Mouse (Mus musculus): Measurements from ENCODE around the gene Rnh1. TPM values are rescaled to one million over a fixed set of nuclear protein-coding genes. Genes with fewer than 3 reads are reported as not detected.
A peak's percentile ranks its signal among the peaks of the same experiment; 100 is the strongest.

Gene Rnh1
- polyA plus RNA-seq, 1 experiment = 35.2 TPM

GRCm38 (mm10) chr7:141190220-141190619, 17.6 kb upstream of the Rnh1 start:
- TF ChIP-seq POLR2A (IDR thresholded peaks at IDR 0.05; ENCODE audit: borderline replicate concordance, extremely low read depth, insufficient read depth, insufficient read length, poor library complexity, severe bottlenecking) = no peak
- no peak for TF ChIP-seq CTCF (IDR thresholded peaks at IDR 0.05; ENCODE audit: borderline replicate concordance, extremely low read depth, insufficient read depth, insufficient read length)
- DNase-seq (ENCODE audit: low read depth) = no peak

DNA sequence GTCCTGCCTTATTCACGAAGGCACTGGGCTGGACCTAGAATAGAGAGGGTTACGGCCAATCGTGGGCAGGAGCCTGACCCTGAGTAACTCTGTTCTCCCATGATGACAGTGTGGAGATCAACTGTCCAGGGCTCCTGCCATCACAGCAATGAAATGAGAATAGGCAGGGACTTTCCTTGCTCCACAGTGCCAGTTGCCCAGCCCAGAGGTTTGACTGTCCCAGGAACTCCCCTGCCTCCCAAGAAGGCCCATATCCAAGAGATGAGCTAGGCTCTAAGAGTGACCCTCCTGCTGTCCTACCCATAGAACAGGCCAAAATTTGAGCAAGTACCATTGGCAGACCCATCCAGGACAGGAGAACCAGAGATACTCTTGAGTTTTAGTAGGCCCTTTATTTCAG, 16.1 kb upstream of the Rnh1 start:
- DNase-seq (ENCODE audit: low read depth) = no peak
- TF ChIP-seq CTCF (IDR thresholded peaks at IDR 0.05; ENCODE audit: borderline replicate concordance, extremely low read depth, insufficient read depth, insufficient read length) = no peak
- no peak for TF ChIP-seq POLR2A (IDR thresholded peaks at IDR 0.05; ENCODE audit: borderline replicate concordance, extremely low read depth, insufficient read depth, insufficient read length, poor library complexity, severe bottlenecking)

DNA sequence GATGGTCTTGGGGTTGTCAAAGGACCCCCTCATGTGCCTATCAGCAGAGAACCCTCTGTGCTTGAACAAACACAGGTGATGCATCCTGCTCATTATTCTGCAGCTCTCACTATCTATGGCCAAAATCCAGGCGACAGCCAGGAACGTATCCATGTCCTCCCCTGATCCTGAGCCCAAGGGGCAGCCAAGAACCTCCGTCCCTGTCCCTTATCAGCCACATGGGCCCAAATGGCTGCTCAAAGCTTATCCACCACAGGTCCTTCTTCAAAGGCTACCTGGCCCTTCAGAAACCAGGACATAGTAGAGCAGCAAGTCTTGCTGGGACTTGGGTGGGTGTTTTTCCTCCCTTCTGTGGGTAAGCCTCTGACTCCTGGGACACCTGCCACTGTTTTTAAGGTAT, 15.5 kb upstream of the Rnh1 start:
- DNase-seq (ENCODE audit: low read depth) = no peak
- TF ChIP-seq CTCF (IDR thresholded peaks at IDR 0.05; ENCODE audit: borderline replicate concordance, extremely low read depth, insufficient read depth, insufficient read length) (no peak), POLR2A (IDR thresholded peaks at IDR 0.05; ENCODE audit: borderline replicate concordance, extremely low read depth, insufficient read depth, insufficient read length, poor library complexity, severe bottlenecking) (no peak)

DNA sequence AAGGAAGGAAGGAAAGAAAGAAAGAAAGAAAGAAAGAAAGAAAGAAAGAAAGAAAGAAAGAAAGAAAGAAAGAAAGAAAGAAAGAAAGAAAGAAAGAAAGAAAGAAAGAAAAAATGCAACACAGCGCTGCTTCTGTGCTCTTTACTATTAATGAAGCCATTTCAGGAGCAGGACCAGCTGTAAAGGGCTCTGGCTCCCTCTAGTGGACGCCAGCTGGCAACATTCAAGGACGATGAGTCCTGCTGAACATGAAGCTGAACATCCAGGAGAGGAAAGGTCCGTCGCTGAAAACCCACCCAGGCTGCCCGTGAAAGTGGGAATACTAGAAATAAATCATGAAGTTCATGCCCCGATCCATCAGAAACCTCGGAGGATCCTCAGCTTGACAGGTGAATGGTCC, 3.5 kb upstream of the Rnh1 start:
- peak; percentile 95 for DNase-seq (ENCODE audit: low read depth)
- TF ChIP-seq POLR2A (IDR thresholded peaks at IDR 0.05; ENCODE audit: borderline replicate concordance, extremely low read depth, insufficient read depth, insufficient read length, poor library complexity, severe bottlenecking) (no peak), CTCF (IDR thresholded peaks at IDR 0.05; ENCODE audit: borderline replicate concordance, extremely low read depth, insufficient read depth, insufficient read length) (peak; percentile 97)

- TF ChIP-seq POLR2A (IDR thresholded peaks at IDR 0.05; ENCODE audit: borderline replicate concordance, extremely low read depth, insufficient read depth, insufficient read length, poor library complexity, severe bottlenecking) = no peak
- no peak for TF ChIP-seq CTCF (IDR thresholded peaks at IDR 0.05; ENCODE audit: borderline replicate concordance, extremely low read depth, insufficient read depth, insufficient read length)
These were observed 2.4 kb upstream of the Rnh1 start for GRCm38 (mm10) chr7:141175068-141175467.

GRCm38 (mm10) chr7:141173323-141173850, 730 bp upstream of the Rnh1 start:
- DNase-seq (ENCODE audit: low read depth) = no peak
- TF ChIP-seq POLR2A (IDR thresholded peaks at IDR 0.05; ENCODE audit: borderline replicate concordance, extremely low read depth, insufficient read depth, insufficient read length, poor library complexity, severe bottlenecking) (no peak), CTCF (IDR thresholded peaks at IDR 0.05; ENCODE audit: borderline replicate concordance, extremely low read depth, insufficient read depth, insufficient read length) (no peak)

More at GRCm38 (mm10) chr7:141175068-141175467, 2.4 kb upstream of the Rnh1 start:
- no peak for DNase-seq (ENCODE audit: low read depth)

DNA sequence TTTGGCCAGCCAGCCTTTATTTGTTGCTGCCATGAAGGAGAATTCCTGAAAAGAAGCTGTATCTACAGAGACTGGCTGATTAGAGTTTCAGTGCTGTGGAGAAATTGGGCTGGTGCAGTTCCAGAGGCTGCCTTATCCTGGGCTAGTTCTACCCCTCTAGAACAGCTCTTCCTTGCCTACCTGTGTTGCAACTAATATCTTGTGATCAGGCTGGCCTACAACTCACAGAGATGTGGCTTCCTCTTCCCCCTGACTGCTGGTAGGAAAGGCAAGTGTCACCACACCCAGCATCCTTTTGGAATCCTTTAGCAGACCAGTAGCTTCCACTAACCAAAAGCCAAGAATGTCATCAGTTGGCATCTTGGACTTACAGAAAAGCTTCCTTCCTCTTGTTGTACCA, 2.8 kb downstream of the Rnh1 start:
- TF ChIP-seq CTCF (IDR thresholded peaks at IDR 0.05; ENCODE audit: borderline replicate concordance, extremely low read depth, insufficient read depth, insufficient read length) (no peak), POLR2A (IDR thresholded peaks at IDR 0.05; ENCODE audit: borderline replicate concordance, extremely low read depth, insufficient read depth, insufficient read length, poor library complexity, severe bottlenecking) (no peak)
- DNase-seq (ENCODE audit: low read depth) = no peak

GRCm38 (mm10) chr7:141169300-141169699, 3.4 kb downstream of the Rnh1 start:
- peak; percentile 60 for DNase-seq (ENCODE audit: low read depth)

DNA sequence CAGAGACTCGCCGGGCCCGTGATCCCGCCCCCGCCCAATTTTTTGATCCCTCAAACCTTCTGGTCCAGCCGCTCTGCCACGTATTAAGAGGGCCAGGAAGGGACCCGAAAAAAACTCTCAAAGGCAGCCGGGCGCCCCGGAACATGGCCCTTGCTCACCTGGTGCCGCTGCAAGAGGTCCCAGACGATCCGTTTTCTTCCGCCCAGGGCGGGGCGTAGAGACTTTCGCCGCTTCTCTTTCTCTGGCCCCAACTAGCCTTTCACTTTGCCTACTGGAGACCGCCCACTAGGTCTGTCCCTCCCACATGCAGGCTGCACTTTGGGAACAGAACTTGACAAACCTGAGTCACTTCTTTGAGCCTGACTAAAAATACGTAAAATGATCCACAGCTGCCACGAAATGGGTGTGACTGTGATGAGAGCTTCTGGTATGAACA, 4.1 kb downstream of the Rnh1 start:
- peak; percentile 20 for DNase-seq (ENCODE audit: low read depth)
- TF ChIP-seq CTCF (IDR thresholded peaks at IDR 0.05; ENCODE audit: borderline replicate concordance, extremely low read depth, insufficient read depth, insufficient read length) = no peak
- no peak for TF ChIP-seq POLR2A (IDR thresholded peaks at IDR 0.05; ENCODE audit: borderline replicate concordance, extremely low read depth, insufficient read depth, insufficient read length, poor library complexity, severe bottlenecking)

More at GRCm38 (mm10) chr7:141169300-141169699, 3.4 kb downstream of the Rnh1 start:
- no peak for TF ChIP-seq CTCF (IDR thresholded peaks at IDR 0.05; ENCODE audit: borderline replicate concordance, extremely low read depth, insufficient read depth, insufficient read length)
- no peak for TF ChIP-seq POLR2A (IDR thresholded peaks at IDR 0.05; ENCODE audit: borderline replicate concordance, extremely low read depth, insufficient read depth, insufficient read length, poor library complexity, severe bottlenecking)

- TF ChIP-seq CTCF (IDR thresholded peaks at IDR 0.05; ENCODE audit: borderline replicate concordance, extremely low read depth, insufficient read depth, insufficient read length) (no peak), POLR2A (IDR thresholded peaks at IDR 0.05; ENCODE audit: borderline replicate concordance, extremely low read depth, insufficient read depth, insufficient read length, poor library complexity, severe bottlenecking) (no peak)
- peak; percentile 17 for DNase-seq (ENCODE audit: low read depth)
These were observed 4.6 kb downstream of the Rnh1 start for GRCm38 (mm10) chr7:141167901-141168517.

- no peak for DNase-seq (ENCODE audit: low read depth)
- TF ChIP-seq POLR2A (IDR thresholded peaks at IDR 0.05; ENCODE audit: borderline replicate concordance, extremely low read depth, insufficient read depth, insufficient read length, poor library complexity, severe bottlenecking) (no peak), CTCF (IDR thresholded peaks at IDR 0.05; ENCODE audit: borderline replicate concordance, extremely low read depth, insufficient read depth, insufficient read length) (no peak)
These were observed 7.8 kb downstream of the Rnh1 start for GRCm38 (mm10) chr7:141164850-141165249.

DNA sequence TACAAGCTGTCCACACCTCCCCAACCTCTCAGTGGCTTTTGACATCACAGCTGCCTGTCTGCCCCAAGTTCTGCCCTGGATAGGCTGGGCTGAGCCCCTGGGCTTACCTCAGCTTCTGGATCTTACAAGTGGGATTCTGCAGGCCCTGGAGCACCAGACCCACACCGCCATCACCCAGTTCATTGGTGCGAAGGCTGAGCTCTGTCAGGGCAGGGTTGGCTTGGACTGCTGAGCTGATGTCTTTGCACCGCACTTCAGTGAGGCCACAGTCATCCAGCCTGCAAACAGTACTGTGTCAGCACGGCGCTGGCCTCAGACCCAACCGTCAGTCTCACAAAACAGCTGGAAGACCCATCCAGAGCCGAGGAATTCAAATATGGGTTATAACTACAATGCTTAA, 8.3 kb downstream of the Rnh1 start:
- TF ChIP-seq POLR2A (IDR thresholded peaks at IDR 0.05; ENCODE audit: borderline replicate concordance, extremely low read depth, insufficient read depth, insufficient read length, poor library complexity, severe bottlenecking) = no peak
- no peak for TF ChIP-seq CTCF (IDR thresholded peaks at IDR 0.05; ENCODE audit: borderline replicate concordance, extremely low read depth, insufficient read depth, insufficient read length)
- DNase-seq (ENCODE audit: low read depth) = no peak
